13 mouse cellular contexts compared by ENCODE assay signal in the genomic region with DNA sequence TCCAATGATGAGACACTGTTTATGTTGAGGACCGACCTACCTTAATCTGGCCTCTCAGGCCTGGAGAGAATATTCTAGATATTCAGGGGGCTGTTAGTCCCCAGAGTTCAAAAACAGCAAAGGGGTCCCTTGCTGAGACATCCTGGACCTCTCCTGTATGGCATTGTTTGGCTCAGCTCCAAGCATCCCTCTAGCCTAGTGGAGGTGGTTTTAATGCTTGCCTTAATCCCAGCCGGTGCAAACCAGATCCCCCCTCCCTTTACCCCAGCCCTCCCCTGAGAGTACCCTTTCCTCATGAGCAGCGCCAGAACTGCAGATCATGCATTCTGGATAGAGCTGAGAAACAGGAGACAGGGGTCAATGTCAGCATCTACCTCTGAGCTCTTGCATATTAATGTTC. TPM values are rescaled to one million over a fixed set of nuclear protein-coding genes. Genes with fewer than 3 reads are reported as not detected.
DNase-seq lines count a peak whose midpoint lies in the region; ATAC-seq and TF ChIP-seq lines count a peak whose summit lies in the region.
"Had no signal": no experiment of that assay in that cellular context is flagged by ENCODE, and none has a peak within 500 bp of the region (broad histone marks: within the 10 kb centered on the region; RNA-seq: fewer than 3 reads in every experiment).

No protein-coding gene starts in this region.

- no peak for TF ChIP-seq CTCF in stomach, postnatal 0 days (IDR thresholded peaks at IDR 0.05; ENCODE audit: low read depth)

- no peak for ATAC-seq in stomach, embryonic 14.5 days (ENCODE audit: insufficient number of reproducible peaks, insufficient read depth, low FRiP score, low read depth)
- no peak for ATAC-seq in stomach, postnatal 0 days (ENCODE audit: low FRiP score, low TSS enrichment)
- ATAC-seq in forebrain, embryonic 16.5 days, result no peak
- no peak for ATAC-seq in liver, embryonic 16.5 days (ENCODE audit: low read depth)

- H3K4me3 ChIP-seq in stomach, embryonic 14.5 days (ENCODE audit: low read depth, low read length), result no peak overlapping the region
- H3K4me3 ChIP-seq in stomach, postnatal 0 days (ENCODE audit: low read depth, low read length), result no peak overlapping the region
- peak overlapping the region; percentile 97 for H3K4me3 ChIP-seq in forebrain, embryonic 16.5 days (replicated peaks; ENCODE audit: low read length)
- H3K4me3 ChIP-seq in liver, embryonic 16.5 days (ENCODE audit: low read depth, low read length), result peak overlapping the region; percentile 71
- H3K4me3 ChIP-seq: limb, embryonic 15.5 days had no signal

- DNase-seq in stomach, postnatal 0 days (ENCODE audit: low spot score), result no peak
- no peak for DNase-seq in ovary, postnatal 14 days (ENCODE audit: low spot score)
- DNase-seq in adrenal gland, postnatal 4 days (ENCODE audit: low spot score in 2 of 2), result no peak
- no peak for DNase-seq in retina, embryonic 14.5 days (ENCODE audit: low spot score)
- DNase-seq: adrenal gland, adult 8-10 months; heart, postnatal 10 days; kidney, postnatal 36 days; spleen, adult 18-20 months had no signal

- peaks cover 15% of the 10 kb centered on the region; the same call in 1 of the 2 replicates for H3K36me3 ChIP-seq in stomach, embryonic 14.5 days (ENCODE audit: control insufficient read depth, insufficient read depth, low read length)
- H3K36me3 ChIP-seq in stomach, postnatal 0 days (ENCODE audit: control insufficient read depth, insufficient read depth, low read length), result no peaks in the 10 kb centered on the region
- 0 out of 2 replicates have a peak, but pooled peaks cover 3% of the 10 kb centered on the region for H3K36me3 ChIP-seq in forebrain, embryonic 16.5 days (ENCODE audit: control insufficient read depth, insufficient read depth)
- peaks cover 16% of the 10 kb centered on the region for H3K36me3 ChIP-seq in liver, embryonic 16.5 days (ENCODE audit: control insufficient read depth, insufficient read depth)

- 52% methylated on average over 3 of the region's 3 CpGs for WGBS in stomach, embryonic 14.5 days
- WGBS in stomach, postnatal 0 days, result 43% methylated on average over 3 of the region's 3 CpGs
- 32% methylated on average over 3 of the region's 3 CpGs for WGBS in forebrain, embryonic 16.5 days
- WGBS in liver, embryonic 16.5 days (ENCODE audit: insufficient replicate concordance), result 28% methylated on average over 3 of the region's 3 CpGs

- H3K27me3 ChIP-seq in stomach, embryonic 14.5 days (ENCODE audit: control insufficient read depth, insufficient read depth, low read length), result no peaks in the 10 kb centered on the region
- no peaks in the 10 kb centered on the region for H3K27me3 ChIP-seq in stomach, postnatal 0 days (ENCODE audit: control insufficient read depth, insufficient read depth, low read length)
- H3K27me3 ChIP-seq in forebrain, embryonic 16.5 days (replicated peaks; ENCODE audit: control insufficient read depth, insufficient read depth, low read length), result no peaks in the 10 kb centered on the region
- H3K27me3 ChIP-seq in liver, embryonic 16.5 days (ENCODE audit: control insufficient read depth, insufficient read depth, low read depth, low read length), result no peaks in the 10 kb centered on the region
- H3K27me3 ChIP-seq: limb, embryonic 15.5 days had no signal

- H3K4me2 ChIP-seq in stomach, embryonic 14.5 days (replicated peaks; ENCODE audit: low read depth, low read length), result peak overlapping the region; percentile 62; the same call in 1 of the 2 replicates
- H3K4me2 ChIP-seq in stomach, postnatal 0 days (replicated peaks; ENCODE audit: low read depth), result no peak overlapping the region
- H3K4me2 ChIP-seq in forebrain, embryonic 16.5 days (ENCODE audit: low read length), result peak overlapping the region; percentile 81
- H3K4me2 ChIP-seq in liver, embryonic 16.5 days (ENCODE audit: low read depth, low read length), result peak overlapping the region; percentile 70

- no peak overlapping the region for H3K27ac ChIP-seq in stomach, embryonic 14.5 days (ENCODE audit: low read length)
- H3K27ac ChIP-seq in stomach, postnatal 0 days (replicated peaks), result no peak overlapping the region
- H3K27ac ChIP-seq in forebrain, embryonic 16.5 days (ENCODE audit: low read length), result no peak overlapping the region
- H3K27ac ChIP-seq in liver, embryonic 16.5 days (ENCODE audit: low read length), result peak overlapping the region; percentile 98
- H3K27ac ChIP-seq: limb, embryonic 15.5 days had no signal

- peaks cover 19% of the 10 kb centered on the region for H3K4me1 ChIP-seq in stomach, embryonic 14.5 days (ENCODE audit: control insufficient read depth, insufficient read depth, low read length)
- peaks cover 4% of the 10 kb centered on the region; the same call in 1 of the 2 replicates for H3K4me1 ChIP-seq in stomach, postnatal 0 days (replicated peaks; ENCODE audit: control insufficient read depth, insufficient read depth)
- peaks cover 45% of the 10 kb centered on the region for H3K4me1 ChIP-seq in forebrain, embryonic 16.5 days (replicated peaks; ENCODE audit: control insufficient read depth, insufficient read depth, low read length)
- H3K4me1 ChIP-seq in liver, embryonic 16.5 days (ENCODE audit: control insufficient read depth, low read depth, low read length), result peaks cover 60% of the 10 kb centered on the region

- no peaks in the 10 kb centered on the region for H3K9me3 ChIP-seq in stomach, embryonic 14.5 days (ENCODE audit: control insufficient read depth, low read depth, low read length)
- no peaks in the 10 kb centered on the region for H3K9me3 ChIP-seq in stomach, postnatal 0 days (ENCODE audit: control insufficient read depth, low read length)
- H3K9me3 ChIP-seq in forebrain, embryonic 16.5 days (ENCODE audit: control insufficient read depth, low read length), result no peaks in the 10 kb centered on the region
- no peaks in the 10 kb centered on the region for H3K9me3 ChIP-seq in liver, embryonic 16.5 days (replicated peaks; ENCODE audit: control insufficient read depth, low read length)
- H3K9me3 ChIP-seq: limb, embryonic 15.5 days had no signal

- H3K9ac ChIP-seq in stomach, embryonic 14.5 days (replicated peaks; ENCODE audit: low read depth, low read length), result no peak overlapping the region
- no peak overlapping the region for H3K9ac ChIP-seq in stomach, postnatal 0 days (ENCODE audit: low read length)
- peak overlapping the region; percentile 14; the same call in 1 of the 2 replicates for H3K9ac ChIP-seq in forebrain, embryonic 16.5 days (replicated peaks; ENCODE audit: low read depth, low read length)
- peak overlapping the region; percentile 66 for H3K9ac ChIP-seq in liver, embryonic 16.5 days (ENCODE audit: low read depth, low read length)
- H3K9ac ChIP-seq: limb, embryonic 15.5 days had no signal

- TF ChIP-seq EP300 in stomach, postnatal 0 days (optimal IDR thresholded peaks at IDR 0.05), result no peak

RNA-seq across cellular contexts. Expression of a gene that starts 2.8 kb away (rescaled TPM):
- polyA plus RNA-seq in stomach, embryonic 14.5 days (2014; fragmentation: Nextera tagmentation; extraction: Ambion mirVana), result 22.8 and 24.5 TPM in 2 replicates
- polyA plus RNA-seq in stomach, postnatal 0 days (2015; fragmentation: Nextera tagmentation; extraction: Ambion mirVana), result 6.7 and 7.2 TPM in 2 replicates
- polyA plus RNA-seq in forebrain, embryonic 16.5 days (2015; fragmentation: Nextera tagmentation; extraction: Ambion mirVana), result 123 and 134 TPM in 2 replicates
- 27.2 and 34.7 TPM in 2 replicates for polyA plus RNA-seq in liver, embryonic 16.5 days (2015; fragmentation: Nextera tagmentation; extraction: Ambion mirVana)
- 10 to 100 TPM; 16.2 to 22.5 TPM for total RNA-seq in adrenal gland, postnatal 4 days (2021)

RNA-seq across cellular contexts. Expression of a gene that starts 21.7 kb away (rescaled TPM):
- polyA plus RNA-seq in stomach, embryonic 14.5 days (2014; fragmentation: Nextera tagmentation; extraction: Ambion mirVana), result 13.5 and 14.4 TPM in 2 replicates
- 4.9 and 5.4 TPM in 2 replicates for polyA plus RNA-seq in stomach, postnatal 0 days (2015; fragmentation: Nextera tagmentation; extraction: Ambion mirVana)
- 22.0 and 22.4 TPM in 2 replicates for polyA plus RNA-seq in forebrain, embryonic 16.5 days (2015; fragmentation: Nextera tagmentation; extraction: Ambion mirVana)
- polyA plus RNA-seq in liver, embryonic 16.5 days (2015; fragmentation: Nextera tagmentation; extraction: Ambion mirVana), result 7.1 and 7.6 TPM in 2 replicates
- total RNA-seq in adrenal gland, postnatal 4 days (2021), result 100 to 1,000 TPM; 108 to 113 TPM

RNA-seq across cellular contexts. Expression of a gene that starts 28.7 kb away (rescaled TPM):
- 34.1 and 35.8 TPM in 2 replicates for polyA plus RNA-seq in stomach, embryonic 14.5 days (2014; fragmentation: Nextera tagmentation; extraction: Ambion mirVana)
- polyA plus RNA-seq in stomach, postnatal 0 days (2015; fragmentation: Nextera tagmentation; extraction: Ambion mirVana), result 29.8 and 39.0 TPM in 2 replicates
- 27.6 and 29.2 TPM in 2 replicates for polyA plus RNA-seq in forebrain, embryonic 16.5 days (2015; fragmentation: Nextera tagmentation; extraction: Ambion mirVana)
- 10.7 and 13.9 TPM in 2 replicates for polyA plus RNA-seq in liver, embryonic 16.5 days (2015; fragmentation: Nextera tagmentation; extraction: Ambion mirVana)
- 10 to 100 TPM; 59.8 to 69.3 TPM for total RNA-seq in adrenal gland, postnatal 4 days (2021)

RNA-seq across cellular contexts. Expression of a gene that starts 36.4 kb away (rescaled TPM):
- polyA plus RNA-seq in stomach, embryonic 14.5 days (2014; fragmentation: Nextera tagmentation; extraction: Ambion mirVana), result 0.30 and 0.46 TPM in 2 replicates
- polyA plus RNA-seq in stomach, postnatal 0 days (2015; fragmentation: Nextera tagmentation; extraction: Ambion mirVana), result 0.47 and 0.80 TPM in 2 replicates
- 0.19 and 0.58 TPM in 2 replicates for polyA plus RNA-seq in forebrain, embryonic 16.5 days (2015; fragmentation: Nextera tagmentation; extraction: Ambion mirVana)
- 0.86 and 0.96 TPM in 2 replicates for polyA plus RNA-seq in liver, embryonic 16.5 days (2015; fragmentation: Nextera tagmentation; extraction: Ambion mirVana)
- total RNA-seq in adrenal gland, postnatal 4 days (2021), result 1 to 10 TPM; 2.8 to 3.9 TPM
- total RNA-seq: adrenal gland, adult 8-10 months; ES-E14 had no signal

RNA-seq across cellular contexts. Expression of a gene that starts 45.1 kb away (rescaled TPM):
- polyA plus RNA-seq in stomach, embryonic 14.5 days (2014; fragmentation: Nextera tagmentation; extraction: Ambion mirVana), result not detected in 2 replicates
- polyA plus RNA-seq in stomach, postnatal 0 days (2015; fragmentation: Nextera tagmentation; extraction: Ambion mirVana), result not detected in 2 replicates
- polyA plus RNA-seq in forebrain, embryonic 16.5 days (2015; fragmentation: Nextera tagmentation; extraction: Ambion mirVana), result not detected in 2 replicates
- polyA plus RNA-seq in liver, embryonic 16.5 days (2015; fragmentation: Nextera tagmentation; extraction: Ambion mirVana), result not detected in 2 replicates
- total RNA-seq in adrenal gland, postnatal 4 days (2021), result not detected
- total RNA-seq: adrenal gland, adult 8-10 months; ES-E14; heart, postnatal 10 days had no signal
- polyA plus RNA-seq: limb, embryonic 15.5 days had no signal

Comparison
In these comparisons a context has a peak if more than half of its experiments do, and no peak if none do; other contexts are left out.
1. H3K4me3 ChIP-seq: peak in forebrain, embryonic 16.5 days (single experiment) and liver, embryonic 16.5 days (single experiment); none in stomach, embryonic 14.5 days (single experiment) and stomach, postnatal 0 days (single experiment).
2. H3K9ac ChIP-seq: peak in forebrain, embryonic 16.5 days (single experiment) and liver, embryonic 16.5 days (single experiment); none in stomach, embryonic 14.5 days (single experiment) and stomach, postnatal 0 days (single experiment).